Mouse (Mus musculus): ENCODE data around the gene Atg2b.

GRCm38 (mm10) chr12:105676274-105676673, 8.7 kb downstream of the Atg2b start:
- TF ChIP-seq CTCF (IDR thresholded peaks at IDR 0.05; ENCODE audit: insufficient read depth, low read depth, low read length) (no peak), POLR2A (IDR thresholded peaks at IDR 0.05; ENCODE audit: insufficient read depth, low read depth, low read length) (no peak)

Measured in olfactory bulb, adult 2 months (tissue).